In genomic region chr16:65649061-65649460, GRCm38 (mm10) we compare ENCODE assay signal across 15 mouse cellular contexts.
"Had no signal": no experiment of that assay in that cellular context is flagged by ENCODE, and none has a peak within 500 bp of the region (broad histone marks: within the 10 kb centered on the region; RNA-seq: fewer than 3 reads in every experiment).

No protein-coding gene starts in this region.

- H3K36me3 ChIP-seq: liver, embryonic 15.5 days; lung, embryonic 15.5 days; midbrain, embryonic 10.5 days; midbrain, embryonic 12.5 days; neural tube, embryonic 12.5 days; stomach, embryonic 15.5 days had no signal

- H3K9ac ChIP-seq: liver, embryonic 15.5 days; liver, postnatal 0 days; lung, embryonic 15.5 days; midbrain, embryonic 12.5 days; neural tube, embryonic 12.5 days; stomach, embryonic 15.5 days had no signal

- H3K27me3 ChIP-seq: liver, embryonic 15.5 days; lung, embryonic 15.5 days; midbrain, embryonic 12.5 days; neural tube, embryonic 12.5 days; stomach, embryonic 15.5 days had no signal

- H3K4me1 ChIP-seq: liver, embryonic 15.5 days; lung, embryonic 15.5 days; midbrain, embryonic 10.5 days; midbrain, embryonic 12.5 days; neural tube, embryonic 12.5 days; stomach, embryonic 15.5 days had no signal

- H3K4me3 ChIP-seq: liver, embryonic 15.5 days; lung, embryonic 15.5 days; midbrain, embryonic 10.5 days; midbrain, embryonic 12.5 days; myocyte; neural tube, embryonic 12.5 days; stomach, embryonic 15.5 days had no signal

- H3K27ac ChIP-seq: liver, embryonic 15.5 days; lung, embryonic 15.5 days; midbrain, embryonic 10.5 days; midbrain, embryonic 12.5 days; neural tube, embryonic 12.5 days; stomach, embryonic 15.5 days; stomach, postnatal 0 days had no signal

- DNase-seq: liver, postnatal 0 days; lung, adult 2 months; lung, postnatal 4 days; right cerebral cortex, postnatal 14 days; thymus, adult 2 months; thymus, postnatal 25 days; thymus, postnatal 4 days had no signal

- H3K9me3 ChIP-seq: liver, embryonic 15.5 days; lung, embryonic 15.5 days; midbrain, embryonic 10.5 days; midbrain, embryonic 12.5 days; neural tube, embryonic 12.5 days; stomach, embryonic 15.5 days had no signal
